Mouse (Mus musculus) bone marrow, adult 2 months (tissue): ENCODE measurements around the gene Scrt2. TPM values are rescaled to one million over a fixed set of nuclear protein-coding genes. Genes with fewer than 3 reads are reported as not detected.
A peak's percentile ranks its signal among the peaks of the same experiment; 100 is the strongest.

Source experiments
- H3K27ac ChIP-seq: fragments of 200-500 bp; 2 replicates; pipeline ENCODE4 v1.5.1; 2012; ENCODE audit warnings: low read depth, mild to moderate bottlenecking, control low read depth, inconsistent platforms, low read length; ENCODE audit not compliant: control insufficient read depth, poor library complexity, insufficient read depth
- H3K4me1 ChIP-seq: fragments of 200-500 bp; 2 replicates; pipeline ENCODE4 v1.6.1; 2011; ENCODE audit warnings: low read length; ENCODE audit not compliant: control insufficient read depth, insufficient read depth
- H3K4me3 ChIP-seq: fragments of 200-500 bp; replicated peaks from 2 replicates; pipeline ENCODE3; 2011; ENCODE audit warnings: mild to moderate bottlenecking, low read depth, low read length, control low read depth; ENCODE audit not compliant: control insufficient read depth
- CTCF ChIP-seq: fragments of 200-500 bp; IDR thresholded peaks from 2 replicates; pipeline ENCODE4 v1.5.1; 2011; ENCODE audit warnings: low read length, control low read depth; ENCODE audit not compliant: control insufficient read depth, insufficient read depth
- POLR2A ChIP-seq: fragments of 200-500 bp; IDR thresholded peaks from 2 replicates; pipeline ENCODE4 v1.6.1; 2011; ENCODE audit warnings: low read depth, mild to moderate bottlenecking, control low read depth, low read length, borderline replicate concordance; ENCODE audit not compliant: control insufficient read depth
- WGBS: fragments of 180-500 bp; shearing (Covaris S2); methylation state at CpG from one replicate; pipeline ENCODE4 v1.1.7; 2018; 5-methylcytosine and 5-hydroxymethylcytosine counted together
- polyA plus RNA-seq: library from polyadenylated mRNA; stranded (reverse); fragments of >200 nt; gene quantifications from 2 replicates; pipeline ENCODE4 v1.2.4, GENCODE M21; 2011; ENCODE audit warnings: low replicate concordance; ENCODE audit not compliant: missing spikeins, insufficient read depth, insufficient read length

Scrt2 gene
- polyA plus RNA-seq, 1 experiment, result not detected

DNA sequence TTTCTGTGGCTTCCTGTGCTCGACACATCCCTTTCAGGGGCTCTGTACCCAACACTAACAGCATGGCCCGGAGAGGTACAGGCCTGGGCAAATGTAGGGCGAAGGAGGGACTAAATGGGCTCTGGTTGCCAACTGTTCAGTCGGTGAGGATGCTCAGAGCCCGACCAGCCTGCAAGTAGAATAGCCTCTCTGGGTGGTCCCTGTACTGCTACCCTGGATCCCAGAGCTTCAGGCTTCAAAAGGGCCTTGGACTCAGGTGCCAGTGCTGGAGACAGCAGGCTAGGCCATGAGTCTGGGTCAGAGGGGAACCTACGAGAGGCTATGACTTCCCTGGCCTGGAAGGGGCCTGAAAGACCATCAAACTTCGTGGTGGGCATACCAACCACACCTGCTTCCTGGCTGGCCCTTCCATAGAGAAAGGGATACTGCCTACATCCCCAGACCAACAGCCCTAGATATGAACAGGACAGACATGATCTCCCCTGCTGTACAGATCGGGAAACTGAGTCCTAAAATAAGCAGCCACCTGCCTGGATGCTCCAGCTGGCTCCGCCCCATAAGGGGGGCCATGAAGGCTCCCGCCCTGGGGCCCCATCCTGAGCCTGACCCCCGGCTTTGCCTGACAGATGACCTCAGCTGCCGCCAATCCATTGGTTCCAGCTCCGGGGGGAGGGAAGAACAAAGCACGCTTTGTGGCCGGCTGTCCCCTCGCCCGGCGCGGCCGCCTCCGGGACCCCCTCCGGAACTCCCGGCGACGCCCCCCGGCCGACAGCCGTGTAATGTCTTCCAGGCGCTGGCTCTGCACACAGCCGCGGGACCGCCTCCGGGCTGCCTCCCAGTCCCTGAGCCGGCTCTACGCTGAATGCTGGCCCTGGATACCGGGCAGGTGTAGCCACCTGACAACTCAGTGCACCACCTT, 33.0 kb downstream of the Scrt2 start:
- Histone ChIP-seq H3K27ac (no peak overlapping the region), H3K4me1 (no peaks in the 10 kb centered on the region), H3K4me3 (no peak overlapping the region)
- 31% methylated on average over 36 of the region's 36 CpGs for WGBS
- no peak for TF ChIP-seq CTCF
- no peak for TF ChIP-seq POLR2A

DNA sequence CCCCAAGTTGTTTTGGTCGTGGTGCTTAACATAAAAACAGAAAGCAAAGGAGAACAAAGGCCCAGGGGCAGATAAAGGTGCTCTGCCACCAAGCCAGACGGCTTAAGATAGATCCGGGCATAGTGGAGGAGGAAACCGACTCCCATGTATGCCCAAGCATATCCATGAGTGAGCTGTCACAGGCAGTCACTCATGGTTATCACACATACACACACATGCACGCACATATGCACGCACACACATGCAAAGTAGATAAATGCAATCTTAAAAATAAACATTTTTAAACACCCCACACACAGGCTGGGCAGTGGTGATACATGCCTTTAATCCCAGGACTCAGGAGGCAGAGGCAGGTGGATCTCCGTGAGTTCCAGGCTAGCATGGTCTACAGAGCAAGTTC, 36.4 kb downstream of the Scrt2 start:
- TF ChIP-seq CTCF (no peak), POLR2A (no peak)
- Histone ChIP-seq H3K4me1 (no peaks in the 10 kb centered on the region), H3K27ac (no peak overlapping the region), H3K4me3 (no peak overlapping the region)
- 59% methylated on average over 7 of the region's 7 CpGs for WGBS

GRCm38 (mm10) chr2:152119228-152119865, 38.0 kb downstream of the Scrt2 start:
- H3K4me1 ChIP-seq, result no peaks in the 10 kb centered on the region; the same call in 1 of the 2 replicates
- TF ChIP-seq POLR2A, result no peak
- no peak for TF ChIP-seq CTCF
- WGBS, result 70% methylated on average over 6 of the region's 6 CpGs
- H3K4me3 ChIP-seq, result no peak overlapping the region
- H3K27ac ChIP-seq, result no peak overlapping the region

DNA sequence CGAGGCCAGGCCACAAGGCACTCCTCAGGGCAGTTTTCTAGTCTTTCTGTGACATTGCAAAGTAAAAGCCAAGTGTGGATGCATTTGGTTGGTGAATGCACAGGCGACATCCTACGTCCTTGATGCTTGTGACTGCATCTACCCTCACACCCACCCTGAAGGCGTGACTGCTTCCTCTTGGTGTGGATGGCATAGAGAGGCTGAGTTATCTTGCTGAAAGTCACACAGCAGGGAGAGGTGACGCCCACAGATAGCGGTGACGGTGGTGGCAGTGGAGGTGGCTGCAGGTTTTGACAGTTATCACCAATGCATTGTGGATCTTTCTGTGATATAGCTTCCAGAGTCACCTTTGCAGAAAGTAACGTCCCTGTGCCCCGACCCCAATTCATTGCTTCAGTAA, 41.6 kb downstream of the Scrt2 start:
- WGBS, result 64% methylated on average over 9 of the region's 9 CpGs
- H3K4me1 ChIP-seq, result no peaks in the 10 kb centered on the region; the same call in 1 of the 2 replicates
- TF ChIP-seq CTCF (no peak), POLR2A (no peak)
- no peak overlapping the region for H3K4me3 ChIP-seq
- no peak overlapping the region for H3K27ac ChIP-seq

DNA sequence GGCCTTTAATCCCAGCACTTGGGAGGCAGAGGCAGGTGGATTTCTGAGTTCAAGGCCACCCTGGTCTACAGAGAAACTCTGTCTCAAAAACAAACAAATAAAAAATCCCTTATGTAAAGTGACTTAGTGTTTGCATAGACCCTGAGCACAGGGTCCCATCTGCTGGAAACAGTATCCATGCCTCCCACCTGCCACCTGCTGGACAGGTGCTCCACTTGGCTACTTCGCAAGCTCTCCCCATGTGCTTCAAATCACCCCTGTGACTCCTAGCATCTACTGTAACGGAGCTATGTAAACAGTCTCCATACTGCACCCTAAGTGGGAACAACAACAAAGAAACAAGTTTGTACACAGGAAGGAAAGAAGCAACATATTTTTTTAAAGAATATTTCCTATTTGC, 47.3 kb downstream of the Scrt2 start:
- 87% methylated on average over 2 of the region's 2 CpGs for WGBS
- Histone ChIP-seq H3K4me1 (no peaks in the 10 kb centered on the region), H3K4me3 (no peak overlapping the region), H3K27ac (no peak overlapping the region)
- no peak for TF ChIP-seq POLR2A
- peak; percentile 12; the same call in 1 of the 2 replicates for TF ChIP-seq CTCF

GRCm38 (mm10) chr2:152129778-152130177, 48.4 kb downstream of the Scrt2 start:
- 67% methylated on average over 3 of the region's 3 CpGs for WGBS
- Histone ChIP-seq H3K4me1 (no peaks in the 10 kb centered on the region), H3K4me3 (no peak overlapping the region), H3K27ac (no peak overlapping the region)
- no peak for TF ChIP-seq CTCF
- TF ChIP-seq POLR2A, result no peak

DNA sequence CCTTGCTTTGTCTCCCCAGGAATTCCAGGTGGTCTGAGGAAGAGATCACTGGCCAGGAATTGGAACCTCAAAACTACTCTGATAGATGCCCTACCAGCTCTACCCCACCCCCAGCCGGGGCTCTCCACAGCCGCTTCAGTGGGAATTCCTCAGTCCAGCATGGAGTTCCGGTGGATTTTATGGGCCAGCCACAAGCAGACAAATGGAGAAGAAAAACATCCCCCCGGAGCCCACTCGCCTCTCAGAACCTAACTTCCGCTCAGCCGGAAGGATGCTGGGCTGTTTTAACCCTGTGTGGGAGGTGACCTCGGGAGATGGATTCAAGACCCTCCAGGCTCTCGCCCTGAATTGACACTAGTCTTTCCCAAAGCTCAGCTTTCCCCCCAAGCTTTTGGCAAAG, 50.7 kb downstream of the Scrt2 start:
- WGBS, result 52% methylated on average over 9 of the region's 9 CpGs
- TF ChIP-seq POLR2A (no peak), CTCF (no peak)
- Histone ChIP-seq H3K4me3 (no peak overlapping the region), H3K4me1 (no peaks in the 10 kb centered on the region), H3K27ac (no peak overlapping the region)

- WGBS, result 75% methylated on average over 8 of the region's 8 CpGs
- Histone ChIP-seq H3K27ac (no peak overlapping the region), H3K4me1 (no peaks in the 10 kb centered on the region), H3K4me3 (no peak overlapping the region)
- TF ChIP-seq CTCF (no peak), POLR2A (no peak)
Observed at GRCm38 (mm10) chr2:152132691-152133090, 51.4 kb downstream of the Scrt2 start.
